In the genomic region with DNA sequence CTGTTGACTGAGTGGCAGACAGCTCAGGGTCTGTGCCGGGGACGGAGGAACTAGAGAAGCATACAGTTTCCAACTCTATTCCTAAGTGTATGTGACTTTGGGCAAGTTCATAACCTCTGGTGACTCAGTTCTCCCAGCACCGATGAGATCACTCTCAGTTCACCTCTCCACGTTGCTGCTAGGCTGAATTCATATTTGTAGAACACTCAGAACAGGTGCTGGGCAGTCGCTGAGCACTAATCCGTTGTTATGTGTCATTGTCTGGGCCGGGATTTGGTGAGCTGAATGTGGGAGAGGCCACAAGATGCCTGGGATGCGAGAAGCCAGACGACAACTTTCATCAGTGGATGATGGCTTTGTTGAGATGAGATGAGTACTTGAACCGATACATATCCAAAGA, we compare ENCODE assay signal across 21 mouse cellular contexts.
DNase-seq lines count a peak whose midpoint lies in the region; ATAC-seq and TF ChIP-seq lines count a peak whose summit lies in the region.
"Had no signal": no experiment of that assay in that cellular context is flagged by ENCODE, and none has a peak within 500 bp of the region (broad histone marks: within the 10 kb centered on the region; RNA-seq: fewer than 3 reads in every experiment).

No protein-coding gene starts in this region.

- H3K9ac ChIP-seq in lung, embryonic 14.5 days: no peak overlapping the region
- H3K9ac ChIP-seq in intestine, postnatal 0 days (ENCODE audit: low read depth, low read length): no peak overlapping the region
- H3K9ac ChIP-seq: embryonic facial prominence, embryonic 15.5 days; forebrain, embryonic 13.5 days; forebrain, postnatal 0 days; heart, embryonic 12.5 days; hindbrain, embryonic 15.5 days had no signal

- H3K4me2 ChIP-seq in lung, embryonic 14.5 days: no peak overlapping the region
- no peak overlapping the region for H3K4me2 ChIP-seq in intestine, postnatal 0 days (replicated peaks; ENCODE audit: low read depth)
- H3K4me2 ChIP-seq: embryonic facial prominence, embryonic 15.5 days; forebrain, embryonic 13.5 days; heart, embryonic 12.5 days; hindbrain, embryonic 15.5 days had no signal

- H3K9me3 ChIP-seq in lung, embryonic 14.5 days (ENCODE audit: low read depth, low read length): no peaks in the 10 kb centered on the region
- no peaks in the 10 kb centered on the region for H3K9me3 ChIP-seq in intestine, postnatal 0 days (ENCODE audit: control insufficient read depth)
- H3K9me3 ChIP-seq: embryonic facial prominence, embryonic 15.5 days; forebrain, embryonic 13.5 days; heart, embryonic 12.5 days; hindbrain, embryonic 15.5 days had no signal

- H3K27ac ChIP-seq in lung, embryonic 14.5 days (ENCODE audit: low read depth): no peak overlapping the region
- no peak overlapping the region for H3K27ac ChIP-seq in intestine, postnatal 0 days (ENCODE audit: low read depth, low read length)
- H3K27ac ChIP-seq: embryonic facial prominence, embryonic 15.5 days; forebrain, embryonic 13.5 days; hindbrain, embryonic 15.5 days had no signal

- no peaks in the 10 kb centered on the region for H3K4me1 ChIP-seq in lung, embryonic 14.5 days (ENCODE audit: insufficient read depth)
- no peaks in the 10 kb centered on the region for H3K4me1 ChIP-seq in intestine, postnatal 0 days (replicated peaks; ENCODE audit: control insufficient read depth, insufficient read depth, low read length)

- WGBS in lung, embryonic 14.5 days: 54% methylated on average over 10 of the region's 10 CpGs
- WGBS in intestine, postnatal 0 days: 66% methylated on average over 10 of the region's 10 CpGs

- H3K4me3 ChIP-seq in lung, embryonic 14.5 days (ENCODE audit: low read depth, low read length): no peak overlapping the region
- H3K4me3 ChIP-seq in intestine, postnatal 0 days (ENCODE audit: low read depth, low read length): no peak overlapping the region
- H3K4me3 ChIP-seq: embryonic facial prominence, embryonic 15.5 days; erythroblast, embryonic 14.5 days; forebrain, embryonic 13.5 days; heart, embryonic 12.5 days; hindbrain, embryonic 15.5 days had no signal

- no peaks in the 10 kb centered on the region for H3K27me3 ChIP-seq in lung, embryonic 14.5 days (ENCODE audit: insufficient read depth, low read length)
- H3K27me3 ChIP-seq in intestine, postnatal 0 days (replicated peaks; ENCODE audit: control insufficient read depth, insufficient read depth, low read length): no peaks in the 10 kb centered on the region
- H3K27me3 ChIP-seq: embryonic facial prominence, embryonic 15.5 days; heart, embryonic 12.5 days; hindbrain, embryonic 15.5 days had no signal

- ATAC-seq in lung, embryonic 14.5 days (ENCODE audit: insufficient read depth): no peak
- ATAC-seq in erythroid progenitor cell, adult 5-6 weeks (replicated peaks; ENCODE audit: low FRiP score, poor library complexity, severe bottlenecking): no peak
- no peak for ATAC-seq in intestine, postnatal 0 days
- ATAC-seq: CD4-positive, CD25-positive, alpha-beta regulatory T cell, adult 4 months; forebrain, embryonic 13.5 days; forebrain, postnatal 0 days had no signal

- no peak for TF ChIP-seq CTCF in lung, embryonic 14.5 days (IDR thresholded peaks at IDR 0.05; ENCODE audit: low read depth)
- no peak for TF ChIP-seq CTCF in intestine, postnatal 0 days (IDR thresholded peaks at IDR 0.05; ENCODE audit: low read depth)

- H3K36me3 ChIP-seq in lung, embryonic 14.5 days (ENCODE audit: insufficient read depth): no peaks in the 10 kb centered on the region
- H3K36me3 ChIP-seq in intestine, postnatal 0 days (ENCODE audit: control insufficient read depth, insufficient read depth): no peaks in the 10 kb centered on the region
- H3K36me3 ChIP-seq: embryonic facial prominence, embryonic 15.5 days; heart, embryonic 12.5 days; hindbrain, embryonic 15.5 days had no signal

- peak; percentile 24 for DNase-seq in lung, embryonic 14.5 days
- no peak for DNase-seq in lung, postnatal 25 days (ENCODE audit: low spot score)
- DNase-seq in testis, postnatal 10 days (ENCODE audit: low spot score): peak; percentile 27
- DNase-seq in testis, postnatal 14 days (ENCODE audit: low spot score): no peak
- peak; percentile 5 for DNase-seq in NIH3T3 (ENCODE audit: low read depth)
- DNase-seq: adrenal gland, postnatal 10 days; cerebellum, adult 11 months; cerebellum, adult 8-10 months; cerebellum, postnatal 14 days; embryo, embryonic 11 days; forebrain, postnatal 0 days; gastrocnemius, postnatal 14 days; heart, postnatal 36 days had no signal

Comparison
In these comparisons a context has a peak if more than half of its experiments do, and no peak if none do; other contexts are left out.
1. DNase-seq: peak in lung, embryonic 14.5 days (single experiment), testis, postnatal 10 days (single experiment) and NIH3T3 (single experiment); none in lung, postnatal 25 days (single experiment) and testis, postnatal 14 days (single experiment).